Mouse (Mus musculus) kidney, embryonic 14.5 days (tissue): Measurements from ENCODE around the gene Pde1a. TPM values are rescaled to one million over a fixed set of nuclear protein-coding genes. Genes with fewer than 3 reads are reported as not detected.
A peak's percentile ranks its signal among the peaks of the same experiment; 100 is the strongest.
"Not testable (repeated sequence)": the region's sequence is repeated elsewhere in the genome, so short reads cannot be mapped to it uniquely, and the experiment has no call there.

Experiments
- ATAC-seq: fragments of 200-750 bp; cut with Nextera tagmentation; 2 replicates; pipeline ENCODE4 v1.8.0; 2017; ENCODE audit warnings: moderate number of reproducible peaks, mild to moderate bottlenecking, moderate TSS enrichment, moderate library complexity; ENCODE audit not compliant: low FRiP score, low TSS enrichment
- H3K27ac ChIP-seq: fragments of 300-500 bp; sonication (generic); 2 replicates; pipeline ENCODE4 v1.5.1; 2014; ENCODE audit warnings: low read depth, mild to moderate bottlenecking, low read length, moderate library complexity, mixed read lengths
- H3K27me3 ChIP-seq: fragments of 300-500 bp; sonication (generic); 2 replicates; pipeline ENCODE4 v1.6.1; 2014; ENCODE audit warnings: mild to moderate bottlenecking, low read length; ENCODE audit not compliant: control insufficient read depth, insufficient read depth
- H3K36me3 ChIP-seq: fragments of 300-500 bp; sonication (generic); 2 replicates; pipeline ENCODE4 v1.6.1; 2014; ENCODE audit warnings: low read length, mixed read lengths; ENCODE audit not compliant: control insufficient read depth, insufficient read depth
- H3K4me1 ChIP-seq: fragments of 300-500 bp; sonication (generic); 2 replicates; pipeline ENCODE4 v1.6.1; 2014; ENCODE audit warnings: low read length, mixed read lengths; ENCODE audit not compliant: control insufficient read depth, insufficient read depth
- H3K4me2 ChIP-seq: fragments of 300-500 bp; sonication (generic); replicated peaks from 2 replicates; pipeline ENCODE4 v1.6.1; 2014; ENCODE audit warnings: low read depth, mild to moderate bottlenecking, low read length
- H3K4me3 ChIP-seq: fragments of 300-500 bp; sonication (generic); 2 replicates; pipeline ENCODE4 v1.5.1; 2014; ENCODE audit warnings: mild to moderate bottlenecking, low read length
- H3K9ac ChIP-seq: fragments of 300-500 bp; sonication (generic); 2 replicates; pipeline ENCODE4 v1.6.1; 2014; ENCODE audit warnings: low read depth, mild to moderate bottlenecking, low read length, moderate library complexity
- H3K9me3 ChIP-seq: fragments of 300-500 bp; sonication (generic); 2 replicates; pipeline ENCODE4 v1.6.1; 2016; ENCODE audit warnings: low read length; ENCODE audit not compliant: control insufficient read depth
- WGBS: fragments of 180-500 bp; shearing (Covaris S2); extraction: QIAGEN DNeasy Blood & Tissue Kit; methylation state at CpG from one replicate; pipeline ENCODE4 v1.1.7; 2014; 5-methylcytosine and 5-hydroxymethylcytosine counted together
- polyA plus RNA-seq: library from polyadenylated mRNA; unstranded; fragments of >200 nt; fragmentation: Nextera tagmentation; extraction: Ambion mirVana; gene quantifications from 2 replicates; pipeline ENCODE4 v1.2.1, GENCODE M21; 2014

The Pde1a gene
- polyA plus RNA-seq, 1 experiment from 2014 or later, result 20.2 TPM

DNA sequence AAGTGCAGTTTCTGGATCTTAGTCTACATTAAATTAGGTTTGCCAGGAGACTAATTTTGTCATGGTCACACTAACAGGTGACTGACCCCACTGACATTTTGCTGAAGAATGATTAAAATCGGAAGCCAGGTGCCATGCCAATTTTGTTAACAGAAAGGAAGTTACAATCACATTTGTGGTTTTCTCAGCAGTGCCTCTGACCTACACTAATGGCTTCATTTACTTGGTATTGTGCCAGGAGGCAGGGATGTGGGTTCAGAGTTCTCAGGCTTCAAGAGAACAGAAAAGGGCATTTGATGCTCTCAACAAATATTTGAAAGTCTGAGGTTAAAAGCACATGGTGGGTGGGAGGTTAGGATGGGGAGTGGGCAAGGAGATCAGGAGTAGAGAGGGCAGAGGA lies 236.4 kb downstream of the Pde1a start:
- Histone ChIP-seq H3K9ac (no peak overlapping the region), H3K4me3 (no peak overlapping the region), H3K27ac (no peak overlapping the region), H3K9me3 (no peaks in the 10 kb centered on the region), H3K36me3 (no peaks in the 10 kb centered on the region), H3K4me2 (no peak overlapping the region), H3K4me1 (no peaks in the 10 kb centered on the region), H3K27me3 (no peaks in the 10 kb centered on the region)
- 80% methylated on average over 1 of the region's 1 CpGs for WGBS
- ATAC-seq, result no peak

DNA sequence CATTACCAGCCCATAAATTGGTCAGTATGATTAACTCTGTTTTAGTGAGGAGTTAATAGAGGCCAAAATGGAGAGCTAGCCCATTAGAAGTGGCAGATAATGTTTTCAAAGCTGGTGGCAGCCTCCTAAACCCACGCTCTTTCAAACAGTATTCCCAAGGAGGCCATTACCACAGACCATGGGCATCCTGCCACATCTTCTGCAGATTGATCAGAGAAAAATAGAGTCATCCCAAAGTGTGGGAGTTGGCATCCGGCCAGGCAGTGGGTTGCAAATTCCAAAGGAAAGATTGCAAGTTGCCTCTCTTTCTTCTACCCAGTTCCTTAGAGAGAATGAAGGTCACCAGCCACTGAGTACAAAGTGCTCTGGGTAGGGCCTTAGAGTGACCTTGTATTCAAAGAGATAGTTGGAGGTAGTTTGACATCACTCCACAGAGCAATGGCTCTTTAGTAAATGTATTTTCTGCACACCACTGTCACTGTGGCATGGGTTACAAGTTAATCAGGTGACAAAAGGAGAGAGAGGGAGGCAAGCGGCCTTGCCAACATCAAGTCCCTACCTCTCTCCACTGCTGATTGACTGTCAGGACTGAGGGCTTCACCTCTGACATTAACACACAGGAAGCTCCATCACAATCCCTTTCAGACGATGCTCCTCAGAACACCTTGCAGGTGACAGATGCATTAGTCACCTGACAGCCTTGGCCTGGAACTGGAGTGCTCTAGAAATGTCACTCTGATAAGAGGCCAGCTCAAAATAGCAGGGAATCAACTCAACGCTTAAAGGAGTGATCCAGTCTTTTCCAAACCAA lies 237.3 kb downstream of the Pde1a start:
- Histone ChIP-seq H3K9ac (no peak overlapping the region), H3K4me3 (no peak overlapping the region), H3K27me3 (no peaks in the 10 kb centered on the region), H3K9me3 (no peaks in the 10 kb centered on the region), H3K27ac (no peak overlapping the region), H3K4me2 (no peak overlapping the region), H3K36me3 (no peaks in the 10 kb centered on the region), H3K4me1 (no peaks in the 10 kb centered on the region)
- no peak for ATAC-seq
- 83% methylated on average over 5 of the region's 5 CpGs for WGBS

DNA sequence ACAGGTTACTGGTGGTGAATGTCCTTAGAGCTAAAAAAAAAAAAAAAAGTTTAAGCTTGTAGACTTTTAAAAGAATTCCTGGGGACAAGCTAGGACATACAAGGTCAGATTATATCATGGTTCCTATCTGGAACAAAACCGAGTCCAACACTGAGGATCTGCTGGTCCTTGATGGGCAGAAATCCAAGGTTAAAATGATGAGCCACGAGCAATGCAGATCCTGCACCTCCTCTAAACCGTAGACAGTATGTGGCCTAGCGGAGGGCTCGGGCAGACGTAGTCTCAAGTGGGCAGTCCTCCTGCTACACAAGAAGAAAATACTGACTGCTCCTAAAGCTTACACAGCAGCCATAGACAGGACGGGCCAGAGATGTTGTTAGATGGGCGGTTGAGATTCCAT lies 238.5 kb downstream of the Pde1a start:
- Histone ChIP-seq H3K27me3 (no peaks in the 10 kb centered on the region), H3K4me3 (no peak overlapping the region), H3K9ac (no peak overlapping the region), H3K27ac (no peak overlapping the region), H3K4me1 (no peaks in the 10 kb centered on the region), H3K4me2 (no peak overlapping the region), H3K36me3 (no peaks in the 10 kb centered on the region), H3K9me3 (no peaks in the 10 kb centered on the region)
- 89% methylated on average over 8 of the region's 8 CpGs for WGBS
- no peak for ATAC-seq

DNA sequence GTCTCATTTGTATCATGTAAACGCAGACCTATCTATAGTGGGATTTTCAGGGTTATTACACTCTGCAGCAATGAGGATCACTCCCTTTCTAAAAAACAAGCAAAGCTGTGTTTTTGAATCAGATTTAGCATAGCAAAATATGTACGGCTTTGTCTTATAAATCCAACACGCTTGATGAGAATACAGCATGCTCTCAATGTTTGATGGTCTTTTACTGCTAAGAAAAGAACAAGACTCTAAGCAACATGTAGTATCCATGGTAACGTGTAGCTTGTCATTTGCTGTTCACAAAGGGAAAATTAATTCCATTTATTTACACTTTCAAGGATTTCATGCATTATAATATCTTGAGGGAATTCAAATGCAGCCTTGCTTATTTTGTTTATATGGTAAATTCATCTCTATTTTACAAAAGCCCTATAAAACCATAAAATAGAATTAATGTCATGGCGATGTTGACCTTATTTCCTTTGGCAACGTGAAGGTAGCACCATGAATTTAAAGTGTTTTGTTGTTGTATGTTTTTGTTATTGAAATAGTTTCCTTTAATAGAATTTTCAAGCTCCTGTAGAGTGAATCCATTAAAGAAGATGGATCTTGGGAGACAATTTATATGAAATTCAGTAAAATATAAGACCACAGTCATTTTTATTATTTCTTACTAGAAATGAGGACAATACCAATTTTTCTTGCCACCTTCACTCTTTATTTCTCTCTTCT lies 245.5 kb downstream of the Pde1a start:
- Histone ChIP-seq H3K36me3 (no peaks in the 10 kb centered on the region), H3K27ac (no peak overlapping the region), H3K9ac (no peak overlapping the region), H3K9me3 (no peaks in the 10 kb centered on the region), H3K4me3 (no peak overlapping the region), H3K4me1 (no peaks in the 10 kb centered on the region), H3K4me2 (no peak overlapping the region), H3K27me3 (no peaks in the 10 kb centered on the region)
- WGBS, result 84% methylated on average over 6 of the region's 6 CpGs
- ATAC-seq, result no peak

DNA sequence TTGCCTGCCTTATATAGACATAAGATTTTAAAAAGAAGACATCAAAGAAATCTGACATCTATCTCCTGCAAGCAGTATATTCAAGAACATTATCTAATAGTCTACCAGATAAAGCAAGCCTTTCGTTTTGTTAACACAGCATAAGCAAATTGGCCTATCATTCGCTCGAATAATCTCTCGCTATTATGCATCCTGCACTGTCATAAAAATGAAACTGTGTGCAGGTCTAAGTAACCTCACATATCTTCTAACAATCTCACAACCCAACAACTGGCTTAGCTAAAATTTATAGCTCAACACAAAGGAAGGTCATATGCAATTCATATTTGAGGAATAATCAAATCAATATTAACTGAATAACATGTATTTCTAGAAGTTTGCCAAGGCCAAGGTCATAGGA lies 246.0 kb downstream of the Pde1a start:
- no peaks in the 10 kb centered on the region for H3K4me1 ChIP-seq
- no peaks in the 10 kb centered on the region for H3K27me3 ChIP-seq
- H3K27ac ChIP-seq, result no peak overlapping the region
- H3K4me2 ChIP-seq, result no peak overlapping the region
- no peak for ATAC-seq
- H3K9me3 ChIP-seq, result no peaks in the 10 kb centered on the region
- H3K9ac ChIP-seq, result no peak overlapping the region
- no peaks in the 10 kb centered on the region for H3K36me3 ChIP-seq
- no peak overlapping the region for H3K4me3 ChIP-seq
- WGBS, result 95% methylated on average over 4 of the region's 4 CpGs

DNA sequence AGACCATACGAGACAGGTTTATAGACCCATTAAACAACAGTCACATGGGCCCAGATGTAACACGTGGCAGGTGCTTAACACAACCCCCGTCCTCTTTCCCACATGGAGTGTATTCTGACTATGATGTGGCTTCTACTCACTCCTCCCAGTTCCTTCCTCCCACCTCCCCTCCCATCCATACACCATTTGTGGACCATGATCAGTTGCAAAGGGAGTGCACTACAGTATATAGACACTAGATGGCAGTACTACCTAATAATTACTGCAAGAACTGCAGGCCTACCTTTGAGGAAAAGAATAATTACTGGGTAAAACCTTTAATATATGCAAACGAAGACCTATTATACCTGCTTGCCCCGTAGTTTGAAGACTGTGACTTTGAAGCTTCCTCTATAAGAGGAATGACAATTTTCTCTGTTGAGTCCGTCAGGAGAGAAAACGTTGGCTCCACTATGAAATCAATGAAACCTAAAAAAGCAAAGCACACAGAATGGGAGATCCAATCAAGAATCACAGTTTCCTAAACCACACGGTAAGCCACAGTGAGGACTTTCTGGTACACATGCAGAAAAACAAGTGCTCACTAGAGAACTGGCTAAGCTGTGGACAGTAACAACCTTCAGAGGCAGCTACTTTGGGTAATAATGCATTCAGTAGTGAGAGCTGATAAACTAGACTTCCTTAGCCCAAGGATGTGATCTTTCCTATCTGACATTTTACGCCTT lies 263.8 kb downstream of the Pde1a start:
- ATAC-seq, result peak; percentile 80
- WGBS, result 43% methylated on average over 9 of the region's 9 CpGs
- no peaks in the 10 kb centered on the region for H3K27me3 ChIP-seq
- no peaks in the 10 kb centered on the region for H3K36me3 ChIP-seq
- no peak overlapping the region for H3K4me3 ChIP-seq
- H3K4me1 ChIP-seq, result no peaks in the 10 kb centered on the region
- no peak overlapping the region for H3K4me2 ChIP-seq
- H3K27ac ChIP-seq, result no peak overlapping the region
- H3K9ac ChIP-seq, result no peak overlapping the region
- H3K9me3 ChIP-seq, result no peaks in the 10 kb centered on the region

DNA sequence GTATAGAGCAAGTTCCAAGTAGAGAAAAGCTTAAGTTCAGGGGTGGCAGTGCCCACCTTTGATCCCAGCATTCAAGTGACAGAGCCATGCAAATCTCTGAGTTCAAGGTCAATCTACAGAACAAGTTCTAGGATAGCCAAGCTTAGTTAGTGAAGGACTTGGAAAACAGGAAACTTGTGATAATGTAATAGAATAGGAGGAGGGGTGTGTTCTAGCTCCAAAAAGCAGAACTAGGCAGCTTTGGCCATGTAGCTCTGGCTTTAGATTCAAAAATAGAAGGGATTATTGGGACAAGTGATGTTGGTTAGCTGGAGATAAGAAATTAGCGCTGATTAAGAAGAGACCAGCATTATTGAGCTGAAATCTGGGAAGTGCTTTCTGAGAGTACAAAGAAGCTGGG lies 272.4 kb downstream of the Pde1a start:
- no peaks in the 10 kb centered on the region for H3K36me3 ChIP-seq
- no peak for ATAC-seq
- no peak overlapping the region for H3K27ac ChIP-seq
- no peaks in the 10 kb centered on the region for H3K27me3 ChIP-seq
- no peak overlapping the region for H3K9ac ChIP-seq
- H3K4me1 ChIP-seq, result no peaks in the 10 kb centered on the region
- no peak overlapping the region for H3K4me2 ChIP-seq
- WGBS, result 97% methylated on average over 1 of the region's 1 CpGs
- H3K9me3 ChIP-seq, result no peaks in the 10 kb centered on the region
- no peak overlapping the region for H3K4me3 ChIP-seq

DNA sequence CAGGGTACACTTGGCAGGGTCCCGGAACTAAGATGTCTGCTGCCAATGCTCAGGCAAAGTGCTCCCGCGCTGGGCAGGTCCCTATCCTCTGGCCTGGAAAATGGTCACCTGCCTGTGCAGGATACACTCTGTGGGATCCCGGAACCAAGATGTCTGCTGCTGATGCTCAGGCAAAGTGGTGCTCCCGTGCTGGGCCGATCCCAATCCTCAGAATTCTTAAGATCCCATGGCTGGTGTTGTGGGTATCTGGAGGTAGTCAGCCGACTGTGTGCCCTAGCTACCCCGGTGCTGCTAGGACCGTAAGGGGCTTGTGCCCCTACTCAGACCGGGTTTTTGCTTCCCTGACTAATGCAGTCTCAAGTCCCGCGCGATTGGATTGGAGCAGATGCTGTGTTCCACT lies 281.9 kb downstream of the Pde1a start:
- 88% methylated on average over 13 of the region's 13 CpGs for WGBS
- not testable (repeated sequence) for H3K27ac ChIP-seq, ATAC-seq, H3K9me3 ChIP-seq, H3K36me3 ChIP-seq, H3K4me2 ChIP-seq, H3K9ac ChIP-seq, H3K27me3 ChIP-seq, H3K4me3 ChIP-seq, H3K4me1 ChIP-seq

DNA sequence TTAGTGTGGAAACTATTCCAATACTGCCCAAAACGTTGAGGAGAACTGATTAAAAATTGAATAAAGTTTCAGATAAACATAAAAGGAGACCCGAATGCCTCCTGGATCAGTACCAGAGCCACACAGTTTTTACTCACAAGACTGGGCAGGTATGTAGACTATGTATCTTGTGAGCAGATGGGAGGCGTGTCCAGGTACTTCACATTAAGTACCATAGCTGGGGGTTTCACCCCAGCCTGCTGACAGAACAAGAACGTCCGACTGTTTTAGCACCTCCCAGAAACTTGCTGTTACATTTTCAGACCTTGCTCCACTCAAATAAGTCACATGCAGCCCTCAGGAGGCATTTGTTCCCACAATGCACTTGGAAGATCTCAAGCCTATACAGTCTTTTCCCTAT lies 289.7 kb downstream of the Pde1a start:
- H3K36me3 ChIP-seq, result no peaks in the 10 kb centered on the region
- no peak overlapping the region for H3K4me3 ChIP-seq
- H3K4me1 ChIP-seq, result no peaks in the 10 kb centered on the region
- H3K9ac ChIP-seq, result no peak overlapping the region
- WGBS, result 74% methylated on average over 5 of the region's 5 CpGs
- H3K27ac ChIP-seq, result no peak overlapping the region
- H3K9me3 ChIP-seq, result no peaks in the 10 kb centered on the region
- H3K27me3 ChIP-seq, result no peaks in the 10 kb centered on the region
- H3K4me2 ChIP-seq, result no peak overlapping the region
- ATAC-seq, result no peak
